Mouse (Mus musculus): ENCODE results near the gene St6galnac3. TPM values are rescaled to one million over a fixed set of nuclear protein-coding genes. Genes with fewer than 3 reads are reported as not detected.

Gene St6galnac3
- total and polyA plus RNA-seq, 3 experiments = 0.08 to 1.1 (median 0.38) TPM

- H3K9me3 ChIP-seq (replicated peaks; ENCODE audit: low read length) = no peaks in the 10 kb centered on the region
- no peak overlapping the region for H3K9ac ChIP-seq (ENCODE audit: insufficient read depth, low read depth)
- in situ Hi-C loops (cut with MboI; ENCODE audit: low pct_ligation_motif_present, low pct_unique_long_range_greater_than_20kb, low sequenced_read_pairs) = no loop called here
- TF ChIP-seq JUND (conservative IDR thresholded peaks at IDR 0.05; ENCODE audit: low read depth, low read length) (no peak), ZC3H11A (IDR thresholded peaks at IDR 0.05; ENCODE audit: low read depth, low read length) (peak; percentile 22; the same call in 1 of the 2 replicates), SIN3A (IDR thresholded peaks at IDR 0.05; ENCODE audit: low read length) (no peak), ELF1 (IDR thresholded peaks at IDR 0.05; ENCODE audit: low read depth, low read length) (no peak), SMC3 (IDR thresholded peaks at IDR 0.05; ENCODE audit: low read depth, low read length) (peak; percentile 75), GABPA (IDR thresholded peaks at IDR 0.05; ENCODE audit: insufficient replicate concordance, low read depth, low read length) (no peak), CTCF (conservative IDR thresholded peaks at IDR 0.05 in 1 of 2, IDR thresholded peaks at IDR 0.05 in 1 of 2; ENCODE audit: low read depth in 2 of 2, low read length in 2 of 2) (peak; percentile 84 to 94), HCFC1 (IDR thresholded peaks at IDR 0.05; ENCODE audit: low read depth, low read length) (no peak), UBTF (IDR thresholded peaks at IDR 0.05; ENCODE audit: low read depth, low read length) (no peak), IRF4 (IDR thresholded peaks at IDR 0.05; ENCODE audit: low read depth, low read length) (no peak), RAD21 (IDR thresholded peaks at IDR 0.05; ENCODE audit: low read depth, low read length) (peak; percentile 92), TBP (conservative IDR thresholded peaks at IDR 0.05; ENCODE audit: low read depth, low read length) (no peak), PAX5 (IDR thresholded peaks at IDR 0.05; ENCODE audit: low read length) (no peak), USF1 (IDR thresholded peaks at IDR 0.05; ENCODE audit: low read depth, low read length) (no peak), ZNF384 (IDR thresholded peaks at IDR 0.05; ENCODE audit: low read depth, low read length) (no peak), MEF2A (IDR thresholded peaks at IDR 0.05; ENCODE audit: borderline replicate concordance, low read depth, low read length) (no peak), MAX (IDR thresholded peaks at IDR 0.05; ENCODE audit: low read length) (no peak), MXI1 (IDR thresholded peaks at IDR 0.05; ENCODE audit: low read depth, low read length) (no peak), KAT2A (IDR thresholded peaks at IDR 0.05; ENCODE audit: insufficient replicate concordance, low read length) (no peak), NELFE (IDR thresholded peaks at IDR 0.05; ENCODE audit: low read depth, low read length) (no peak; the same call in 1 of the 2 replicates), MAFK (IDR thresholded peaks at IDR 0.05; ENCODE audit: insufficient replicate concordance, low read length) (no peak), NRF1 (IDR thresholded peaks at IDR 0.05; ENCODE audit: low read depth, low read length) (no peak), POLR2AphosphoS2 (IDR thresholded peaks at IDR 0.05; ENCODE audit: low read depth, low read length) (no peak), MAZ (IDR thresholded peaks at IDR 0.05; ENCODE audit: low read depth, low read length) (peak; percentile 89; the same call in 1 of the 2 replicates), ETS1 (conservative IDR thresholded peaks at IDR 0.05; ENCODE audit: low read depth, low read length) (no peak), MYC (IDR thresholded peaks at IDR 0.05; ENCODE audit: low read depth, low read length) (no peak), E2F4 (IDR thresholded peaks at IDR 0.05; ENCODE audit: insufficient replicate concordance, low read depth, low read length) (no peak), CHD2 (IDR thresholded peaks at IDR 0.05; ENCODE audit: low read length) (no peak), ZKSCAN1 (IDR thresholded peaks at IDR 0.05; ENCODE audit: borderline replicate concordance, low read depth, low read length) (no peak), BHLHE40 (IDR thresholded peaks at IDR 0.05; ENCODE audit: low read depth, low read length) (no peak), USF2 (conservative IDR thresholded peaks at IDR 0.05; ENCODE audit: low read depth, low read length) (no peak), CHD1 (IDR thresholded peaks at IDR 0.05; ENCODE audit: low read depth, low read length) (no peak)
- H3K27ac ChIP-seq (ENCODE audit: insufficient read depth, low read depth) = no peak overlapping the region
- no peak overlapping the region for H3K4me3 ChIP-seq (replicated peaks in 1 of 3; ENCODE audit: low read depth in 2 of 3, low read length in 2 of 3, poor library complexity in 1 of 3)
- dilution Hi-C loops (cut with MboI; ENCODE audit: extremely low pct_ligation_motif_present, extremely low pct_unique_long_range_greater_than_20kb, low sequenced_read_pairs) = no loop called here
- H3K4me2 ChIP-seq (ENCODE audit: insufficient read depth, low read depth, poor library complexity, severe bottlenecking) = no peak overlapping the region
- H3K36me3 ChIP-seq (replicated peaks in 1 of 2; ENCODE audit: control insufficient read depth in 1 of 2, insufficient read depth in 1 of 2, low read length in 1 of 2) = no peaks in the 10 kb centered on the region
- peak; percentile 63 for DNase-seq (ENCODE audit: extremely low read depth)
- H3K27me3 ChIP-seq (replicated peaks) = no peaks in the 10 kb centered on the region
- H3K4me1 ChIP-seq (ENCODE audit: control insufficient read depth in 1 of 2, insufficient read depth in 2 of 2) = peaks cover 19 to 37% of the 10 kb centered on the region in 2 experiments
- H3K79me2 ChIP-seq (replicated peaks; ENCODE audit: control insufficient read depth, extremely low read depth, insufficient read depth, poor library complexity, severe bottlenecking) = no peaks in the 10 kb centered on the region
These were observed 157.1 kb downstream of the St6galnac3 start for GRCm38 (mm10) chr3:153567913-153568312.

Data from CH12.LX (cell line).